Mouse (Mus musculus): ENCODE results near the gene Med13l.

DNA sequence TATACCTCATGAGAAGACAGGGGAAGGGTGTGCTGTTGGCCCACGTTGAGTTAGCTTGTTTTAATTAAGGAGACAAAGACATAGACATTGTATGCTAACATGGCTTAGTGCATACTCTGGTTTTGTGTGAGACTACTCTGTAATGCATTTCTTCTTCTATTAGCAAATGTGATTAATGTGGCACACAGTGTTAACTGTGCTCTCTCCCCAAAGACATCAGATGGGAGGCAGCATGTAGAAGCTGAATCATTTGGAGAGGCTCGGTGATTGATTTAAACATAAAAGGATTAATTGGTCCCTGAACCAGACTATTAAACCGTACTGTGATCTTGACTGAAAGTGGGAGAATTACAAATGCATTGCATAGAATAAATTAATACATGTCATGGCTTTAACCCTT lies 145.9 kb downstream of the Med13l start:
- TF ChIP-seq POLR2A (IDR thresholded peaks at IDR 0.05; ENCODE audit: borderline replicate concordance, extremely low read depth, low read depth, low read length) = no peak
- TF ChIP-seq CTCF (IDR thresholded peaks at IDR 0.05; ENCODE audit: insufficient read depth, low read length) = no peak
